Mouse (Mus musculus) heart, adult 2 months (tissue): ENCODE measurements around the gene Nt5c. TPM values are rescaled to one million over a fixed set of nuclear protein-coding genes. Genes with fewer than 3 reads are reported as not detected.
A peak's percentile ranks its signal among the peaks of the same experiment; 100 is the strongest.
"Not testable (repeated sequence)": the region's sequence is repeated elsewhere in the genome, so short reads cannot be mapped to it uniquely, and the experiment has no call there.

Experiments
- DNase-seq, 2 experiments: peaks; one replicate each; pipeline ENCODE4 v3.0.0; 2021
- H3K27ac ChIP-seq: fragments of 200-600 bp; 2 replicates; pipeline ENCODE4 v1.8.1; 2022
- H3K27me3 ChIP-seq: fragments of 200-500 bp; 2 replicates; pipeline ENCODE4 v1.6.1; 2012; ENCODE audit warnings: mild to moderate bottlenecking, low read length, inconsistent platforms, mixed read lengths; ENCODE audit not compliant: control insufficient read depth, insufficient read depth
- H3K36me3 ChIP-seq: fragments of 200-500 bp; 2 replicates; pipeline ENCODE4 v1.6.1; 2012; ENCODE audit warnings: low read length, inconsistent platforms; ENCODE audit not compliant: control insufficient read depth, insufficient read depth
- H3K4me1 ChIP-seq: fragments of 200-500 bp; 2 replicates; pipeline ENCODE4 v1.6.1; 2011; ENCODE audit warnings: low read length; ENCODE audit not compliant: control insufficient read depth, insufficient read depth
- H3K4me3 ChIP-seq: fragments of 200-600 bp; 2 replicates; pipeline ENCODE4 v1.8.1; 2022
- H3K79me2 ChIP-seq: fragments of 200-500 bp; replicated peaks from 2 replicates; pipeline ENCODE4 v1.6.1; 2012; ENCODE audit warnings: mild to moderate bottlenecking, inconsistent platforms, low read length, moderate library complexity, mixed read lengths; ENCODE audit not compliant: control insufficient read depth, insufficient read depth
- H3K9ac ChIP-seq: fragments of 200-500 bp; 2 replicates; pipeline ENCODE4 v1.6.1; 2012; ENCODE audit warnings: low read depth, mild to moderate bottlenecking, control low read depth, inconsistent platforms, low read length, mixed read lengths
- CTCF ChIP-seq: fragments of 200-600 bp; IDR thresholded peaks from 2 replicates; pipeline ENCODE4 v1.8.1; 2022; ENCODE audit warnings: antibody characterized with exemption, mild to moderate bottlenecking, moderate library complexity
- EP300 ChIP-seq: fragments of 200-500 bp; IDR thresholded peaks from 2 replicates; pipeline ENCODE4 v1.6.1; 2011; ENCODE audit warnings: low read depth, low read length, control low read depth; ENCODE audit not compliant: insufficient read depth
- POLR2A ChIP-seq: fragments of 200-500 bp; IDR thresholded peaks from 2 replicates; pipeline ENCODE4 v1.6.1; 2011; ENCODE audit warnings: mild to moderate bottlenecking, low read depth, low read length, control low read depth; ENCODE audit not compliant: insufficient read depth
- WGBS: fragments of 180-500 bp; shearing (Covaris S2); methylation state at CpG from one replicate; pipeline ENCODE4 v1.1.7; 2018; 5-methylcytosine and 5-hydroxymethylcytosine counted together
- intact Hi-C: fragments of 180-260 bp; cut with DNase I; formaldehyde crosslinking; loops from one replicate; pipeline ENCODE4 v1.15.1; 2025
- polyA plus RNA-seq: library from polyadenylated mRNA; depleted of rRNA; stranded (reverse); fragments of >200 nt; gene quantifications from 2 replicates; pipeline ENCODE4 v1.2.3, GENCODE M21; 2012
- total RNA-seq, 2 experiments: library from RNA; stranded (reverse); gene quantifications; 2 replicates each; pipeline ENCODE4 v1.2.3; 2021

The Nt5c gene
- total and polyA plus RNA-seq, 3 experiments, result 10.9 to 12.9 (median 12.4) TPM

GRCm38 (mm10) chr11:115481553-115482259 lies 10.0 kb downstream of the Nt5c start:
- intact Hi-C loops, result loop anchor here (5.0 kb wide), 1 partner anchor 236 kb away; no protein-coding TSS in a partner anchor

DNA sequence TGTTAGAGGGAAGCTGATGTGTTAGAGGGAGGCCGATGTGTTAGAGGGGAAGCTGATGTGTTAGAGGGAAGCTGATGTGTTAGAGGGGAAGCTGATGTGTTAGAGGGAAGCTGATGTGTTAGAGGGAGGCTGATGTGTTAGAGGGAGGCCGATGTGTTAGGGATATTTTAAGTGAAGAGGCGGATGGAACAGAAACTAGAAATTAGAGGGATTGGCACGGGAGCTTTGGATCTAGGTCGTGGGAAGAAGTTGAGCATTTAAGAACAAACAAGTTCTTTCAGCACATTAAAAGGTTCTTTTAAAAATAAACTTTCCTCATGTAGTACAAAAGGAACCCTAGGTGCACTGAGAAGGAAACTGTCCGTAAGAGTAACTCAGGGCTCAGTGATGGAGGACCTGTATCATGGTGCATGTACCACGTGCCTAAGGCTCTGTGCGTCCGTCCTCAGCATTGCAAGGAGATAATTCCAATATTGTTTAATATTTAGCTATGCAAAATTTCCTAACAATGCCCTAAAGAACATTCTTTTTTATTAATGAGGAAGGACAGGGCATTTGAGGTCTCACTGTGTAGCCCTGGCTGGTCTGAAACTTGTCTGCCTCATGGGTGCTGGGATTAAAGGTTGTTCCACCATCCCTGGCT lies 13.2 kb downstream of the Nt5c start:
- H3K36me3 ChIP-seq, result no peaks in the 10 kb centered on the region
- H3K79me2 ChIP-seq, result no peaks in the 10 kb centered on the region
- 73% methylated on average over 9 of the region's 9 CpGs for WGBS
- no peak overlapping the region for H3K9ac ChIP-seq
- intact Hi-C loops, result no loop called here
- TF ChIP-seq CTCF, result no peak
- no peak for TF ChIP-seq EP300
- TF ChIP-seq POLR2A, result no peak
- H3K4me1 ChIP-seq, result peaks cover 6% of the 10 kb centered on the region
- no peak for DNase-seq
- H3K27ac ChIP-seq, result no peak overlapping the region
- H3K27me3 ChIP-seq, result no peaks in the 10 kb centered on the region
- H3K4me3 ChIP-seq, result no peak overlapping the region

More at GRCm38 (mm10) chr11:115481553-115482259, 10.0 kb downstream of the Nt5c start:
- no peaks in the 10 kb centered on the region for H3K27me3 ChIP-seq
- no peak for TF ChIP-seq CTCF
- no peak for TF ChIP-seq EP300
- TF ChIP-seq POLR2A, result no peak
- WGBS, result 78% methylated on average over 6 of the region's 6 CpGs
- H3K27ac ChIP-seq, result no peak overlapping the region
- peaks cover 1% of the 10 kb centered on the region; the same call in 1 of the 2 replicates for H3K4me1 ChIP-seq
- no peaks in the 10 kb centered on the region for H3K36me3 ChIP-seq
- DNase-seq, result no peak
- H3K79me2 ChIP-seq, result no peaks in the 10 kb centered on the region
- no peak overlapping the region for H3K9ac ChIP-seq
- no peak overlapping the region for H3K4me3 ChIP-seq

- H3K79me2 ChIP-seq, H3K9ac ChIP-seq, H3K27ac ChIP-seq, H3K36me3 ChIP-seq, H3K4me3 ChIP-seq, H3K27me3 ChIP-seq, intact Hi-C loops, DNase-seq: not testable (repeated sequence)
- peaks cover 10% of the 10 kb centered on the region for H3K4me1 ChIP-seq
- 65% methylated on average over 7 of the region's 7 CpGs for WGBS
Measured at GRCm38 (mm10) chr11:115477388-115477787, 14.3 kb downstream of the Nt5c start.

DNA sequence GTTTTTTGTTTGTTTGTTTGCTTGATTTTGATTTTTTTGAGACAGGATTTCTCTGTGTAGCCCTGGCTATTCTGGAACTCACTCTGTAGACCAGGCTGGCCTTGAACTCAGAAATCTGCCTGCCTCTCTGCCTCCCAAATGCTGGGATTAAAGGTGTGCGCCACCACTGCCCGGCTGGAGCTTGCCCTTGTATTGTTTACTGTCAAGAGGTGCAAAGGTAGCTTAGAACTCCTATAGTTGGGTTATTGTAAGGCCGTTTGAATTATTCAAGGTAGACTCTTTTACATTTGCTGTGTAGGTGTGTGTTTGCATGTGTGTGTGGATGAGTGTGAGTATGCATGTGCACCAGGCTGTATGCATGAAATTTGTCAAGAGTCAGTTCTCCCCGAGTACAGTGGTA lies 15.0 kb downstream of the Nt5c start:
- H3K27ac ChIP-seq, H3K79me2 ChIP-seq, H3K9ac ChIP-seq, intact Hi-C loops, DNase-seq, H3K4me3 ChIP-seq, H3K27me3 ChIP-seq, H3K36me3 ChIP-seq: not testable (repeated sequence)
- H3K4me1 ChIP-seq, result peaks cover 10% of the 10 kb centered on the region
- WGBS, result 76% methylated on average over 4 of the region's 4 CpGs

DNA sequence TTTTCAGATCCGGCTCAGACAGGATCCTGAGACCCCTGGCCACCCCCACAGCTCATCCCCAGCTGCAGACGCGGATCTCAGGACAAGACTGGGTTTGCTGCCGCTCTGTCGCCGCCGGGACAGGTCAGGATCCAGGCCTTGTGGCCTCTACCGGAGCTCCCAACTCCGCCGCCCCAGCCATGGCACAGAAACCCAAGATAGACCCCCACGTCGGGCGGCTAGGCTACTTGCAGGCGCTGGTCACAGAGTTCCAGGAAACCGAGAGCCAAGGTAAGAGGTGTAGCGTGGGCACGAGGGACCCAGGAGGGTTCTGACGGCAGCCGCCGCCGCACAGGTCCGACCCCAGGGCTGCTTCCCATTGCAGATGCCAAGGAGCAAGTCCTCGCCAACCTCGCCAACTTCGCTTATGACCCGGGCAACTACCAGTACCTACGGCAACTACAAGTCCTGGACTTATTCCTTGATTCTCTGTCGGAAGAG lies 15.9 kb downstream of the Nt5c start:
- WGBS, result 3% methylated on average over 28 of the region's 28 CpGs
- H3K27me3 ChIP-seq, result no peaks in the 10 kb centered on the region
- intact Hi-C loops, result loop anchor here (2.0 kb wide), 1 partner anchor 63 kb away; no protein-coding TSS in a partner anchor
- peak overlapping the region; percentile 52; the same call in 1 of the 2 replicates for H3K27ac ChIP-seq
- DNase-seq, result no peak
- peak overlapping the region; percentile 93 for H3K4me3 ChIP-seq
- no peaks in the 10 kb centered on the region for H3K79me2 ChIP-seq
- TF ChIP-seq CTCF (no peak), EP300 (no peak), POLR2A (no peak)
- no peaks in the 10 kb centered on the region for H3K36me3 ChIP-seq
- H3K9ac ChIP-seq, result peak overlapping the region; percentile 61
- peaks cover 10% of the 10 kb centered on the region for H3K4me1 ChIP-seq
